Mouse (Mus musculus): ENCODE measurements at regions not wholly inside any gene's neighbourhood (a gene's known extent, or its start where the extent isn't known, plus 50 kb on each side); places are given as distances from the start of the nearest gene placed in this dataset.

DNA sequence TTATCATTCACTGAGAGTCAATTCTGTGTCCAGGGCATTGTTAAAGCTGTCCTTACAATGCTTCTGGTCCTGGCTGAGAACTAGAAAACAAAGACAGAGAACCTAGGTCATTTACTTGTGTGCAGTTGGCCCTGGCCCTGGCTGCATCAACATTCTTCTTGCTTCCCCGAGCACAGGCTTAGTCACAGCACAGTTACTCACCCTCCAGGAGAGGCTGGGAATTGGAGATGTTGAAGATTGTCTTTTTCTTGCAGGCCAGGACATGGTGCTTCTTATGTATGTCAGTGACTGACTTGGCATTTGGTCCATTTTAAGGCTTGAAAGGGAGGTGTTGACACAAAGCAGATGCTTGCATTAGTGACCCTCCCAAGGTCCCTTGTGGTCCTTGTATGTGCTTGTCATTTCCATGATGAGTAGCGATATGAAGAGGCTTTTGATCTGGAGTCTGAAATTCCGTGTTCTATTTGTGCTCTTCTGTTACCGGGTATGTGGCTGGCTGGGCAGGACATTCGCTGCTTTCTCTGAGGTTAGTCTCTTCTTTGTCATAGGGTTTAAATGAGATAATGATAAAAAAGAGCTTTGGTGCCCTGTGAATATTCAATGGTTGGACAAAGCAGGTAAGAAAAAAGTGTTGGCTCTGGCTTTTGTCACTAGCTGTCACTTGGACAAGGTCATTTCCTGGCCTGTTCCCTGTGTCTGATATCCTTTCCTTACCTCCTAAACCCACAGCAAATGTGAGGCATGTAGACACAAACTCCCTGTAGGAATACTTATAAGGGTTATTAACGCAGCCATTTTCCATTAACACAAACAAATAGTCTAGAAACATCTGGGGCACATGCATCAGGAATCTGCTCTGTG lies 285.0 kb upstream of the Gm21798 start:
- Histone ChIP-seq H3K4me3 (replicated peaks) (no peak overlapping the region), H3K4me2 (no peak overlapping the region), H3K36me3 (no peaks in the 10 kb centered on the region), H3K9me3 (replicated peaks) (no peaks in the 10 kb centered on the region), H3K27me3 (replicated peaks) (no peaks in the 10 kb centered on the region), H3K27ac (replicated peaks) (no peak overlapping the region), H3K9ac (replicated peaks) (no peak overlapping the region), H3K4me1 (no peaks in the 10 kb centered on the region; the same call in 1 of the 2 replicates)
- 77% methylated on average over 6 of the region's 6 CpGs for WGBS
- ATAC-seq (ENCODE audit: low FRiP score), result no peak

DNA sequence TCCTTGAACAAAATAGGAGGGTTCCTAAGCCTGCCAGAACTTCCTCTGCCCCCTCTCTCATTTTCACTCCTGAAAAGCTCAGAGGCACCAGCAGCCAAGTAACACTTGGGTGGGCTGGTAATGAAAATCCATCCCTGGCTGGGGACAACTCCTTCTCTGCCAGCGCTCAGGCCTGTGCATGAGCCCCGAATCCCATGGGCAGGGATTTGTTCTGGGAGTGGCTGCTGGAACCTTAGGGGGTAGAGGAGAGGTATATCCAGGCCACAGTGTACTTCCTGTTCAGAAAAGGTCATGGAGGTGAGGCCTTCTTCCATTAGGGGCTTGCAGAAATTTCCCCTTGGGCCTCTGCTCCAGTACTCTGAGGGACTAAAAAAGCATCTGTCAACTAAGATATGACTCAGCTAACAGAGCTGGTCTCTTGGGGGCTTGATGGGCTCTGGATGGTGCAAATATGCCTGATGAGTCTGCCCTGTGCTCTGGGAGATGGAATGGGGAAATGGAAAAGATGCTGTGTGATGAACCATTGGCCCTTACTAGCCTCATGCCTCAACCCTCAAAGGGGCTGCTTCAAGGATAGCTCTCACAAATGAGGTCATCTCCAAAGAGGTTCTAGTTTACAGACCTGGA lies 284.2 kb upstream of the Gm21798 start:
- Histone ChIP-seq H3K36me3 (no peaks in the 10 kb centered on the region), H3K4me2 (no peak overlapping the region), H3K27ac (replicated peaks) (no peak overlapping the region), H3K4me1 (no peaks in the 10 kb centered on the region; the same call in 1 of the 2 replicates), H3K9me3 (replicated peaks) (no peaks in the 10 kb centered on the region), H3K27me3 (replicated peaks) (no peaks in the 10 kb centered on the region), H3K9ac (replicated peaks) (no peak overlapping the region), H3K4me3 (replicated peaks) (no peak overlapping the region)
- peak; percentile 14; the same call in 1 of the 2 replicates for ATAC-seq (ENCODE audit: low FRiP score)
- 87% methylated on average over 2 of the region's 2 CpGs for WGBS

DNA sequence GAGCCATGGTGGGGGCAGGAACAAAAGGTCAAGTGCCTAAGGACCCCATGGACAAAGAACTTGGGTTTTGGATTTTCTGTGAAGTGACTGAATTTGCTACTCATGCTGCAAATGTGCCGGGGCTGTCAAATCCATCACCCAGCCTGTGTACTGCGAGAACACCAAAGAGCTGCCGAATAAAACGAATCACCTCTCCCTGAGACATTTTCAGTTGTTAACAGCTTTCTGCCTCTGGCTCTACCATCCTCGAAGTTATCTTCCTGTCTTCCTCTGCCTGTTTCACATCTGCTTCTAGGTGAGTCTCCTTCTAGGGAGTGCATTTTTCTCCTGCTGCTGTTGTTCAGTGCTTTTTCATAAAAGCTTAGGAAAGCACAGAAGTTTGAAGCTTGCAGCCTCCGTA lies 283.3 kb upstream of the Gm21798 start:
- H3K4me1 ChIP-seq, result no peaks in the 10 kb centered on the region; the same call in 1 of the 2 replicates
- no peak overlapping the region for H3K27ac ChIP-seq (replicated peaks)
- no peaks in the 10 kb centered on the region for H3K9me3 ChIP-seq (replicated peaks)
- no peaks in the 10 kb centered on the region for H3K27me3 ChIP-seq (replicated peaks)
- no peak overlapping the region for H3K9ac ChIP-seq (replicated peaks)
- WGBS, result 43% methylated on average over 6 of the region's 6 CpGs
- H3K36me3 ChIP-seq, result no peaks in the 10 kb centered on the region
- H3K4me2 ChIP-seq, result no peak overlapping the region
- no peak overlapping the region for H3K4me3 ChIP-seq (replicated peaks)
- no peak for ATAC-seq (ENCODE audit: low FRiP score)

DNA sequence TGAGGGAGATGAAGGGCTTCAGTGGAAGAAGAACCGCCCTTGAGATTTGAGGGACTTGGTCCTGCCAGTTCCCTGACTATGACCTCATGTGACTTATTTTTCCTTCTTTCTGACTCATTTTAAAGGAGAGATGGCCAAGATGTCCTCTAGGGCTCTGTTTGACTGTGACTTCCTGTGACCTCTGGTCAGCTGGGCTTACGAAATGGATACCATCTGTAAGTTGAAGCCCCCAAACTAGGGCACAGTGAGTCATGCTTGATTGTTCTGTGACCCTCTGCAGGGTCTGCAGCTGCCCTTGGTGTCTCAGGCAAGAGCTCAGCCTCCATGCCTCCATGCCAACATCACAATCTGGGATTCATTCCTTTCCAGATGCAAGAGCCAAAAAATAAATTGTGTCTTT lies 282.3 kb upstream of the Gm21798 start:
- H3K36me3 ChIP-seq, result no peaks in the 10 kb centered on the region
- H3K4me1 ChIP-seq, result no peaks in the 10 kb centered on the region; the same call in 1 of the 2 replicates
- H3K4me3 ChIP-seq (replicated peaks), result no peak overlapping the region
- no peak overlapping the region for H3K27ac ChIP-seq (replicated peaks)
- H3K9me3 ChIP-seq (replicated peaks), result no peaks in the 10 kb centered on the region
- no peak overlapping the region for H3K9ac ChIP-seq (replicated peaks)
- H3K27me3 ChIP-seq (replicated peaks), result no peaks in the 10 kb centered on the region
- no peak for ATAC-seq (ENCODE audit: low FRiP score)
- H3K4me2 ChIP-seq, result no peak overlapping the region
- WGBS, result 87% methylated on average over 2 of the region's 2 CpGs

DNA sequence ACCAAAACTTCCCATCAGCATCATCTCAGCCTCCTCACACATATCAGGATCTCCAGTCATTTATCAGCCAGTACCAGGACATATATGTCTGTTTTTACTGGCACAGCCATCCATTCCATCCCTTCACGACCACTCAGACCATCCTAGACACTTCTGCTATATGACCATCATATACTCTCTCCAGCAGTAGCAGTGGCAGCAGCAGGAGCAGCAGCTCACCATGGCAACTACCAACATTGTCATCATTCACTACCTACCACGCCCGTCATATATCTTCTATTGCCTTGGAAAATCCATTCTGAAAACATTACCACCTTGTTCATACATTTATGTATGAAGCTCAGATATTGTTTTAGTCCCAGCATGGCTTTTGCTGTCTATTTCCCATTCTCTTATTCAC lies 276.1 kb upstream of the Gm21798 start:
- H3K9ac ChIP-seq (replicated peaks), result no peak overlapping the region
- no peaks in the 10 kb centered on the region for H3K36me3 ChIP-seq
- no peaks in the 10 kb centered on the region for H3K27me3 ChIP-seq (replicated peaks)
- WGBS, result 56% methylated on average over 3 of the region's 3 CpGs
- no peaks in the 10 kb centered on the region for H3K9me3 ChIP-seq (replicated peaks)
- no peak overlapping the region for H3K4me3 ChIP-seq (replicated peaks)
- peaks cover 15% of the 10 kb centered on the region; the same call in 1 of the 2 replicates for H3K4me1 ChIP-seq
- no peak overlapping the region for H3K4me2 ChIP-seq
- peak; percentile 62 for ATAC-seq (ENCODE audit: low FRiP score)
- no peak overlapping the region for H3K27ac ChIP-seq (replicated peaks)

DNA sequence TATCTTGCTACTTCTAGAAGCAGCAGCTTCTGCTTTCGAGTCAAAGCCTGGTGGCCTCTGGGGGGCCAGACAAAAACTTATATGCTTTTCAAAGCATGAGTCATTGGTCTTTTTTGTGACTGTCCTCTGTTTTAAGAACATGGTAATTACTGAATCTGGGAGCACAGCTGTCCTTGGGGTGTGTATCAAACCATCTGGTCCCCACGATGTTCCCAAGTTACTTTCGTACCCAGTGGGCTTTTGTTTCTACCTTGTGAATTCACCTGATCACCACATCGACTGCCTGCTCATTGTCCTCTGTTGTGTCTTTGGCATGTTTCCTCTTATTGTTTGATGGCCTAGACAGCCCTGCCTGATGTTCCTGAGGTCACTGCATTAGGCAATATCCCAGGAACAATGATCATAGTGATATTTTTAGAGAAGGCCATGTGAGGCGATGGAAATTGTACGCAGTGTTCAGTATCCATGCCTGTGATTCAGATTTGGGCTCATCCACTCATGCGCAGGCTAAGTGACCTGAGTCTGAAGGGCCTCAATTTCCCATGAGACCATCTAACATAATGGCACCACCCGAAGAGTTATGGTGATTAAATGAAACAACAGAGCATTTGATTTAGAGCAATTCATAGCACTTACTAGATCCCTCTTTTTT lies 275.1 kb upstream of the Gm21798 start:
- peak; percentile 74 for ATAC-seq (ENCODE audit: low FRiP score)
- 45% methylated on average over 8 of the region's 8 CpGs for WGBS
- peak overlapping the region; percentile 54; the same call in 1 of the 2 replicates for H3K27ac ChIP-seq (replicated peaks)

DNA sequence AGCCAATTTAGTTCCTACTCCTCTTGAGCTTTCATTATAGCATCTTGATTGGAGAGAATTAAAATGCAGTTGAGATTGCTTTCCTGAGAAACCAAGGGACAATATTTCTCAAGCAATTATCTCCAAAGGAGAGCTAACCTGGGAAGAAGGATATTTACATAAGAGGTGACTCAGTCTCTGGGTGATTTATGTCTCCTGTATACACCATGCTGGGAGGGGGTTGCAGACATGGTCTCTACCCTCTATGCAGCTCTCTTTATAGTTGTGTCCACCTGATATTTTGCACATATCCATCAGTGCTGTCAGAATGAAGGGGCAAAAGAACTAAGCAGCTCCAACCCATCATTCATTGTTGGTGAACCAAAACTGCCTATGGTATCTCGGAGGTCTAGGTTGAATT lies 274.6 kb upstream of the Gm21798 start:
- Histone ChIP-seq H3K4me1 (peaks cover 15% of the 10 kb centered on the region; the same call in 1 of the 2 replicates), H3K9me3 (replicated peaks) (no peaks in the 10 kb centered on the region), H3K9ac (replicated peaks) (no peak overlapping the region), H3K27ac (replicated peaks) (no peak overlapping the region), H3K27me3 (replicated peaks) (no peaks in the 10 kb centered on the region), H3K4me3 (replicated peaks) (no peak overlapping the region), H3K4me2 (no peak overlapping the region), H3K36me3 (no peaks in the 10 kb centered on the region)
- ATAC-seq (ENCODE audit: low FRiP score), result peak; percentile 53; the same call in 1 of the 2 replicates
- WGBS, result 62% methylated on average over 1 of the region's 1 CpGs

More for the DNA sequence above, 275.1 kb upstream of the Gm21798 start:
- Histone ChIP-seq H3K27me3 (replicated peaks) (no peaks in the 10 kb centered on the region), H3K4me3 (replicated peaks) (no peak overlapping the region), H3K9me3 (replicated peaks) (no peaks in the 10 kb centered on the region), H3K9ac (replicated peaks) (no peak overlapping the region), H3K4me1 (peaks cover 15% of the 10 kb centered on the region; the same call in 1 of the 2 replicates), H3K36me3 (no peaks in the 10 kb centered on the region), H3K4me2 (no peak overlapping the region)

DNA sequence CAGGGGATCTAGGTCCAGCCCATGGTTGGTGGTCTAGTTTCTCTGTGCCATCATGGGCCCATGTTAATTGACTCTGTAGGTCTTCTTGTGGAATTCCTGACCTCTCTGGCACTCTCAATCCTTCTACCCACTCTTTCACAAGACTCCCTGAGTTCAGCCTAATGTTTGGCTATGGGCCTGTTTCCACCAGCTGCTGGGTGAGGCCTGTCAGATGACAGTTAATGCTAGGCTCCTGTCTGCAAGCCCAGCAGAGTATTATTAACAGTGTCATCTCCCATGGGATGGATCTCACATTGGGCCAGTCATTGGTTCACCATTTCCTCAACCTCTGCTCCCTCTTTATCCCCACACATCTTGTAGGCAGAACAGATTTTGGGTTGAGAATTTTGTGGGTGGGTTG lies 271.5 kb upstream of the Gm21798 start:
- no peak for ATAC-seq (ENCODE audit: low FRiP score)
- no peaks in the 10 kb centered on the region for H3K9me3 ChIP-seq (replicated peaks)

DNA sequence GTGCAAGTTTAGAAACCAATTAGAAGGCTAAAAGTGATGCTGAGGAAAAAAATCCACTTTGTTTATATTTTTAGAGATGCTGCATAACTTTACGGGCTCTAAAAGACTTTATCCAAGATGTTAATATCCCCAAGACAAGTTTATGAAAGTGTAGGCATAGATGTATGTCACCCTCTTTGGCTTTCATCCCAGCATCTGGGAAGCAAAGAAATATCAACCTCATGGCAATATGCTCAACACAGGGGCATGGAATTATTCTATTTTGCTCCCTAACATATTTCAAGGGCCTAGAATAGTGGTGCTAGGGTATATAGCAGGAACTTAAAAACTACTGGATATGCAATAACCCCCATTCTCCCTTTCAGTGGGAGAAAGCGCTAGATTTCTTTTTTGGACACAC lies 260.0 kb upstream of the Gm21798 start:
- Histone ChIP-seq H3K36me3 (no peaks in the 10 kb centered on the region), H3K27me3 (replicated peaks) (no peaks in the 10 kb centered on the region), H3K4me1 (no peaks in the 10 kb centered on the region), H3K9me3 (replicated peaks) (no peaks in the 10 kb centered on the region), H3K27ac (replicated peaks) (no peak overlapping the region), H3K4me3 (replicated peaks) (no peak overlapping the region), H3K4me2 (no peak overlapping the region), H3K9ac (replicated peaks) (no peak overlapping the region)
- 92% methylated on average over 2 of the region's 2 CpGs for WGBS
- no peak for ATAC-seq (ENCODE audit: low FRiP score)

More for the DNA sequence above, 271.5 kb upstream of the Gm21798 start:
- H3K27me3 ChIP-seq (replicated peaks), result no peaks in the 10 kb centered on the region
- H3K4me2 ChIP-seq, result no peak overlapping the region
- no peaks in the 10 kb centered on the region for H3K36me3 ChIP-seq
- peaks cover 15% of the 10 kb centered on the region; the same call in 1 of the 2 replicates for H3K4me1 ChIP-seq
- H3K4me3 ChIP-seq (replicated peaks), result no peak overlapping the region
- no peak overlapping the region for H3K9ac ChIP-seq (replicated peaks)
- H3K27ac ChIP-seq (replicated peaks), result no peak overlapping the region

DNA sequence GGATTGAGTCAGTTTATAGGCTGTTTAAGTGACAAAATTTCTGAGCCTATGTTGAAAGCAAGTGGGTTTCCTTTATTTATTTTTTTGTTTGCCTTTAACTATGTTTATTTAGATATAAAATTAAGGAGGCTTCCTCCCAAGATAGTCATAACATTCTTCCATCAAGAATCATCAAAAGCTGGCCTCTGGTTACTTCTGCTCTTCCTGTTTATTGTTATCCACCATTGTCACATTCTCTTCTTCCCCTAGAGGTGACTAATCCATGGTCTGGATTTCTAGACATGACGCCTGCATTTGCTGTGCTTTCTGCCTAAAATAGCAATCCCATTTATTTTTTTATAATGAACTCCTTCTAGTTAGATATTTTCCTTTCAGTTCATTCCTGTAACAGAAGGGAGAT lies 259.3 kb upstream of the Gm21798 start:
- no peaks in the 10 kb centered on the region for H3K4me1 ChIP-seq
- no peak overlapping the region for H3K27ac ChIP-seq (replicated peaks)
- no peaks in the 10 kb centered on the region for H3K9me3 ChIP-seq (replicated peaks)
- no peak for ATAC-seq (ENCODE audit: low FRiP score)
- no peak overlapping the region for H3K4me2 ChIP-seq
- H3K4me3 ChIP-seq (replicated peaks), result no peak overlapping the region
- WGBS, result 78% methylated on average over 1 of the region's 1 CpGs
- no peak overlapping the region for H3K9ac ChIP-seq (replicated peaks)
- H3K36me3 ChIP-seq, result no peaks in the 10 kb centered on the region
- H3K27me3 ChIP-seq (replicated peaks), result no peaks in the 10 kb centered on the region

DNA sequence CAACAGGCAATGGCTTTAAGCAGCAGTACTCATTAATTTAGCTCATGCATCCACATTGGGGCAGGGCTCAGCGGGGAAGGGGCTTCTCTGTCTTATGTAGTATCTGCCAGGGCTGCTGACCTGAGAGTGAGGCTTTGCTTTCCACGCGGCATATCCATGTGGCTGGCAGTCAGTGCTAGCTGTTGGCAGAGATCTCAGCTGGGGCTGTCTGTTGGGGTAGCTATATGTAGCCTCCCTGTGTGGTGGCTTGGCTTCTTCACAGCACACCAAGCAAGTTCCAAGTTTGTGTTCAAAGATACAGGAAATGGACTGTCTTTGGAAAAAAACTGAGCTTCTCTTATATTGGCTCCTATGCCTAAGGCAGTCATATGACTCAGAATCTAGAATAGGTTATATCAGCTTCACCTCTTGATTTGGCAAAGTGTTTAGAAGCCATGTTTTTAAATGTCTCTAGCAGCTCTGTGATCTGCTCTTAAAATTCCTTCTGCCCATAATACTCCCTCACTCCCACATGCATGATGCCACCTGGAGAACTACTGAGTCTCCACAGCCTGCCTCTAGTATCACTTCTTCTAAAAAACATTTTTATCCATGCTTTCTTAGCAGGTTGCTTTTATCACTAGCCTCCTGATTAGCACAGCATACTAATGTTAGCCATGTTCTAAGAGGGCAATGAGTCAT lies 254.9 kb upstream of the Gm21798 start:
- Histone ChIP-seq H3K36me3 (no peaks in the 10 kb centered on the region), H3K9me3 (replicated peaks) (no peaks in the 10 kb centered on the region), H3K27ac (replicated peaks) (no peak overlapping the region), H3K4me1 (no peaks in the 10 kb centered on the region), H3K4me2 (no peak overlapping the region), H3K9ac (replicated peaks) (no peak overlapping the region), H3K4me3 (replicated peaks) (no peak overlapping the region), H3K27me3 (replicated peaks) (no peaks in the 10 kb centered on the region)
- ATAC-seq (ENCODE audit: low FRiP score), result no peak
- 77% methylated on average over 3 of the region's 3 CpGs for WGBS
